Mouse (Mus musculus) monocyte, adult 5-6 weeks (primary cell): ENCODE data around the gene Pfkfb3. TPM values are rescaled to one million over a fixed set of nuclear protein-coding genes. Genes with fewer than 3 reads are reported as not detected.

Source experiments
- ATAC-seq: fragments of 153-309, 156-312 bp; replicated peaks from 2 replicates; pipeline ENCODE4 v1.8.0; 2017; ENCODE audit warnings: mild to moderate bottlenecking; ENCODE audit not compliant: low TSS enrichment, insufficient number of reproducible peaks, severe bottlenecking, poor library complexity, low FRiP score
- total RNA-seq: library from RNA; stranded (forward); fragments of 200-1000, 200-491, 200-594 nt; gene quantifications from 3 replicates; pipeline ENCODE4 v1.2.3, GENCODE M21; 2017

Pfkfb3 gene
- total RNA-seq = 32.5 to 53.2 TPM (median 36.8 TPM) in 3 replicates

- ATAC-seq = peak; percentile 77
Observed at GRCm38 (mm10) chr2:11553471-11554400, at the start of gene Pfkfb3. Gene Pfkfb3 (minus strand): TSS chr2:11554077.

GRCm38 (mm10) chr2:11602506-11603489, 48.9 kb upstream of the Pfkfb3 start:
- ATAC-seq = peak; percentile 99

GRCm38 (mm10) chr2:11601795-11602194, 47.9 kb upstream of the Pfkfb3 start:
- no peak for ATAC-seq

GRCm38 (mm10) chr2:11597906-11598305, 44.0 kb upstream of the Pfkfb3 start:
- no peak for ATAC-seq

- ATAC-seq = no peak
Observed at GRCm38 (mm10) chr2:11596690-11597089, 42.8 kb upstream of the Pfkfb3 start.

GRCm38 (mm10) chr2:11587996-11588395, 34.1 kb upstream of the Pfkfb3 start:
- ATAC-seq = no peak

- ATAC-seq = no peak
Observed at GRCm38 (mm10) chr2:11579399-11579798, 25.5 kb upstream of the Pfkfb3 start.

- no peak for ATAC-seq
Observed at GRCm38 (mm10) chr2:11578187-11578586, 24.3 kb upstream of the Pfkfb3 start.

GRCm38 (mm10) chr2:11573684-11574083, 19.8 kb upstream of the Pfkfb3 start:
- no peak for ATAC-seq

GRCm38 (mm10) chr2:11571004-11571535, 17.2 kb upstream of the Pfkfb3 start:
- ATAC-seq = no peak

GRCm38 (mm10) chr2:11568471-11568870, 14.6 kb upstream of the Pfkfb3 start:
- no peak for ATAC-seq

- ATAC-seq = peak; percentile 44; the same call in 1 of the 2 replicates
Observed at GRCm38 (mm10) chr2:11567781-11568362, 14.0 kb upstream of the Pfkfb3 start.

- ATAC-seq = no peak
Observed at GRCm38 (mm10) chr2:11566898-11567297, 13.0 kb upstream of the Pfkfb3 start.

GRCm38 (mm10) chr2:11566241-11566640, 12.4 kb upstream of the Pfkfb3 start:
- no peak for ATAC-seq

GRCm38 (mm10) chr2:11564768-11565167, 10.9 kb upstream of the Pfkfb3 start:
- no peak for ATAC-seq

- ATAC-seq = no peak
Observed at GRCm38 (mm10) chr2:11563256-11563655, 9.4 kb upstream of the Pfkfb3 start.

GRCm38 (mm10) chr2:11558654-11559053, 4.8 kb upstream of the Pfkfb3 start:
- ATAC-seq = no peak

GRCm38 (mm10) chr2:11557244-11557643, 3.4 kb upstream of the Pfkfb3 start:
- no peak for ATAC-seq

- ATAC-seq = no peak
Observed at GRCm38 (mm10) chr2:11555316-11555715, 1.4 kb upstream of the Pfkfb3 start.
